10 mouse cellular contexts compared by ENCODE assay signal in genomic region chr19:47015396-47015795, GRCm38 (mm10). TPM values are rescaled to one million over a fixed set of nuclear protein-coding genes. Genes with fewer than 3 reads are reported as not detected.
A peak's percentile ranks its signal among the peaks of the same experiment; 100 is the strongest.
DNase-seq lines count a peak whose midpoint lies in the region; ATAC-seq lines count a peak whose summit lies in the region.
"Had no signal": no experiment of that assay in that cellular context is flagged by ENCODE, and none has a peak within 500 bp of the region (broad histone marks: within the 10 kb centered on the region; RNA-seq: fewer than 3 reads in every experiment).

No protein-coding gene starts in this region.

- H3K36me3 ChIP-seq in limb, embryonic 12.5 days: no peaks in the 10 kb centered on the region
- H3K36me3 ChIP-seq in stomach, embryonic 16.5 days (ENCODE audit: control insufficient read depth, insufficient read depth, low read length): no peaks in the 10 kb centered on the region

- peaks cover 23% of the 10 kb centered on the region for H3K4me1 ChIP-seq in limb, embryonic 12.5 days (replicated peaks)
- H3K4me1 ChIP-seq in stomach, embryonic 16.5 days (ENCODE audit: control insufficient read depth, insufficient read depth, low read length): peaks cover 18% of the 10 kb centered on the region

- H3K9ac ChIP-seq in limb, embryonic 12.5 days (replicated peaks): no peak overlapping the region
- no peak overlapping the region for H3K9ac ChIP-seq in stomach, embryonic 16.5 days (ENCODE audit: low read length)

- H3K4me2 ChIP-seq in limb, embryonic 12.5 days: peak overlapping the region; percentile 85
- peak overlapping the region; percentile 87 for H3K4me2 ChIP-seq in stomach, embryonic 16.5 days (ENCODE audit: low read depth, low read length)

- ATAC-seq in limb, embryonic 12.5 days (ENCODE audit: insufficient number of reproducible peaks, insufficient read depth, low FRiP score, low TSS enrichment, low read depth): no peak
- no peak; the same call in 1 of the 2 replicates for ATAC-seq in stomach, embryonic 16.5 days (ENCODE audit: insufficient read depth, low FRiP score)
- ATAC-seq in granulocyte monocyte progenitor cell, adult 5-6 weeks (replicated peaks; ENCODE audit: poor library complexity, severe bottlenecking): no peak

- WGBS in limb, embryonic 12.5 days: under 1% methylated on average over 37 of the region's 37 CpGs
- WGBS in stomach, embryonic 16.5 days: under 1% methylated on average over 37 of the region's 37 CpGs

- H3K4me3 ChIP-seq in limb, embryonic 12.5 days (replicated peaks): peak overlapping the region; percentile 49
- peak overlapping the region; percentile 46 for H3K4me3 ChIP-seq in stomach, embryonic 16.5 days (replicated peaks; ENCODE audit: low read length)

- H3K27ac ChIP-seq in limb, embryonic 12.5 days: no peak overlapping the region
- no peak overlapping the region for H3K27ac ChIP-seq in stomach, embryonic 16.5 days (ENCODE audit: low read length)

- no peaks in the 10 kb centered on the region for H3K9me3 ChIP-seq in limb, embryonic 12.5 days
- no peaks in the 10 kb centered on the region for H3K9me3 ChIP-seq in stomach, embryonic 16.5 days (replicated peaks; ENCODE audit: control insufficient read depth, low read length)

- peak; percentile 64 for DNase-seq in cerebellum, adult 8-10 months
- no peak for DNase-seq in cerebellum, postnatal 25 days
- peak; percentile 41 for DNase-seq in right cerebral cortex, postnatal 14 days
- no peak for DNase-seq in right cerebral cortex, postnatal 25 days
- DNase-seq in adrenal gland, adult 2 months: no peak

- peaks cover 80% of the 10 kb centered on the region for H3K27me3 ChIP-seq in limb, embryonic 12.5 days
- peaks cover 50% of the 10 kb centered on the region for H3K27me3 ChIP-seq in stomach, embryonic 16.5 days (ENCODE audit: control insufficient read depth, insufficient read depth, low read length)

RNA-seq across cellular contexts. Expression of gene Nt5c2, which starts 0.4 kb away (rescaled TPM):
- 85.4 and 85.7 TPM in 2 replicates for polyA plus RNA-seq in limb, embryonic 12.5 days (2016; fragmentation: Nextera tagmentation; extraction: Ambion mirVana)
- polyA plus RNA-seq in stomach, embryonic 16.5 days (2015; fragmentation: Nextera tagmentation; extraction: Ambion mirVana): 86.4 and 91.2 TPM in 2 replicates
- 62.3 and 65.3 TPM in 2 replicates for total RNA-seq in granulocyte monocyte progenitor cell, adult 5-6 weeks (2014; fragmentation: Nextera tagmentation)
- 67.6 and 84.5 TPM in 2 replicates for total RNA-seq in granulocyte monocyte progenitor cell, adult 5-6 weeks (2017)
- total RNA-seq in adrenal gland, adult 2 months (2021): 10 to 100 TPM; 61.8 to 66.2 TPM
- 11.6 and 11.9 TPM in 2 replicates for polyA plus RNA-seq in adrenal gland, adult 2 months (2012; rRNA removed)

RNA-seq across cellular contexts. Expression of gene Ina, which starts 0.9 kb away (rescaled TPM):
- 0.40 and 2.2 TPM in 2 replicates for polyA plus RNA-seq in limb, embryonic 12.5 days (2016; fragmentation: Nextera tagmentation; extraction: Ambion mirVana)
- polyA plus RNA-seq in stomach, embryonic 16.5 days (2015; fragmentation: Nextera tagmentation; extraction: Ambion mirVana): 5.7 and 6.5 TPM in 2 replicates
- not detected in 2 replicates for total RNA-seq in granulocyte monocyte progenitor cell, adult 5-6 weeks (2014; fragmentation: Nextera tagmentation)
- total RNA-seq in granulocyte monocyte progenitor cell, adult 5-6 weeks (2017): not detected in 2 replicates
- 1 to 10 TPM; 5.5 to 7.7 TPM for total RNA-seq in adrenal gland, adult 2 months (2021)
- 4.4 and 5.0 TPM in 2 replicates for polyA plus RNA-seq in adrenal gland, adult 2 months (2012; rRNA removed)
- polyA plus RNA-seq: C2C12; erythroblast, embryonic 14.5 days had no signal

RNA-seq across cellular contexts. Expression of gene Pcgf6, which starts 35.3 kb away (rescaled TPM):
- polyA plus RNA-seq in limb, embryonic 12.5 days (2016; fragmentation: Nextera tagmentation; extraction: Ambion mirVana): 34.5 and 35.7 TPM in 2 replicates
- polyA plus RNA-seq in stomach, embryonic 16.5 days (2015; fragmentation: Nextera tagmentation; extraction: Ambion mirVana): 11.5 and 11.8 TPM in 2 replicates
- 21.3 and 24.9 TPM in 2 replicates for total RNA-seq in granulocyte monocyte progenitor cell, adult 5-6 weeks (2014; fragmentation: Nextera tagmentation)
- total RNA-seq in granulocyte monocyte progenitor cell, adult 5-6 weeks (2017): 10.0 and 11.3 TPM in 2 replicates
- 10 to 100 TPM in 1 of 2 experiments, 1 to 10 TPM in 1; 9.9 to 11.4 TPM for total RNA-seq in adrenal gland, adult 2 months (2021)
- polyA plus RNA-seq in adrenal gland, adult 2 months (2012; rRNA removed): 10.0 and 11.2 TPM in 2 replicates

RNA-seq across cellular contexts. Expression of gene Taf5, which starts 52.1 kb away (rescaled TPM):
- 10.8 and 11.4 TPM in 2 replicates for polyA plus RNA-seq in limb, embryonic 12.5 days (2016; fragmentation: Nextera tagmentation; extraction: Ambion mirVana)
- 2.2 and 3.1 TPM in 2 replicates for polyA plus RNA-seq in stomach, embryonic 16.5 days (2015; fragmentation: Nextera tagmentation; extraction: Ambion mirVana)
- total RNA-seq in granulocyte monocyte progenitor cell, adult 5-6 weeks (2014; fragmentation: Nextera tagmentation): 6.3 and 9.9 TPM in 2 replicates
- total RNA-seq in granulocyte monocyte progenitor cell, adult 5-6 weeks (2017): 25.3 and 27.4 TPM in 2 replicates
- 1 to 10 TPM; 3.5 to 3.6 TPM for total RNA-seq in adrenal gland, adult 2 months (2021)
- polyA plus RNA-seq in adrenal gland, adult 2 months (2012; rRNA removed): 1.6 and 1.9 TPM in 2 replicates

Comparison
In these comparisons a context has a peak if more than half of its experiments do, and no peak if none do; other contexts are left out.
1. DNase-seq: peak in cerebellum, adult 8-10 months (single experiment) and right cerebral cortex, postnatal 14 days (single experiment); none in cerebellum, postnatal 25 days (0 of 2), right cerebral cortex, postnatal 25 days (single experiment) and adrenal gland, adult 2 months (single experiment).